Mouse (Mus musculus) G1E (cell line): ENCODE data around the gene Itgb2l. TPM values are rescaled to one million over a fixed set of nuclear protein-coding genes. Genes with fewer than 3 reads are reported as not detected.

Experiments used
- ATAC-seq: 2 replicates; pipeline ENCODE4 v1.8.0; 2016; ENCODE audit warnings: mild to moderate bottlenecking; ENCODE audit not compliant: insufficient number of reproducible peaks, poor library complexity, low FRiP score, severe bottlenecking; ENCODE audit errors: extremely low read depth
- DNase-seq: peaks from one replicate; pipeline ENCODE4 v3.0.0; 2012; ENCODE audit warnings: low spot score
- H3K27me3 ChIP-seq: 2 replicates; pipeline ENCODE4 v1.6.1; 2012; ENCODE audit warnings: mild to moderate bottlenecking, low read length, inconsistent platforms; ENCODE audit not compliant: insufficient read depth
- H3K36me3 ChIP-seq: replicated peaks from 2 replicates; pipeline ENCODE3; 2012; ENCODE audit warnings: mild to moderate bottlenecking, inconsistent platforms
- H3K4me1 ChIP-seq: 2 replicates; pipeline ENCODE4 v1.6.1; 2012; ENCODE audit warnings: low read depth, low read length, inconsistent platforms, mixed read lengths; ENCODE audit not compliant: insufficient read depth
- H3K4me3 ChIP-seq: 2 replicates; pipeline ENCODE4 v1.5.1; 2012; ENCODE audit warnings: low read depth, mild to moderate bottlenecking, inconsistent platforms, low read length, moderate library complexity, mixed read lengths
- H3K9me3 ChIP-seq: replicated peaks from 2 replicates; pipeline ENCODE4 v1.6.1; 2012; ENCODE audit warnings: inconsistent platforms
- CTCF ChIP-seq: IDR thresholded peaks from 2 replicates; pipeline ENCODE4 v1.5.1; 2012; ENCODE audit warnings: low read depth, low read length, inconsistent platforms, mixed read lengths
- GATA1 ChIP-seq: IDR thresholded peaks from 2 replicates; pipeline ENCODE4 v1.6.1; 2012; ENCODE audit warnings: borderline replicate concordance, low read length, inconsistent platforms, mixed read lengths
- GATA2 ChIP-seq: IDR thresholded peaks from 2 replicates; pipeline ENCODE4 v1.6.1; 2012; ENCODE audit warnings: low read depth, low read length, inconsistent platforms, borderline replicate concordance
- POLR2AphosphoS5 ChIP-seq: IDR thresholded peaks from 2 replicates; pipeline ENCODE4 v1.6.1; 2012; ENCODE audit warnings: low read depth, low read length, inconsistent platforms; ENCODE audit not compliant: insufficient replicate concordance
- TAL1 ChIP-seq: conservative IDR thresholded peaks from 2 replicates; pipeline ENCODE4 v1.6.1; 2012; ENCODE audit warnings: low read depth, low read length, inconsistent platforms, mixed read lengths
- polyA plus RNA-seq: library from polyadenylated mRNA; stranded (reverse); fragments of >175 nt; gene quantifications from 2 replicates; pipeline ENCODE4 v1.2.3, GENCODE M21; 2012
- total RNA-seq, 2 experiments: library from RNA; stranded (forward) in 1 of 2; stranded (reverse) in 1 of 2; fragments of 200-1000 nt in 1 of 2; fragments of >200 nt in 1 of 2; fragmentation: Nextera tagmentation in 1 of 2; gene quantifications; 2 replicates each; pipeline ENCODE4 v1.2.3; 2014 to 2017

The Itgb2l gene
- total RNA-seq (2014; fragmentation: Nextera tagmentation) (not detected in 2 replicates), total RNA-seq (2017) (0.06 and 0.16 TPM in 2 replicates), polyA plus RNA-seq (not detected in 2 replicates)

DNA sequence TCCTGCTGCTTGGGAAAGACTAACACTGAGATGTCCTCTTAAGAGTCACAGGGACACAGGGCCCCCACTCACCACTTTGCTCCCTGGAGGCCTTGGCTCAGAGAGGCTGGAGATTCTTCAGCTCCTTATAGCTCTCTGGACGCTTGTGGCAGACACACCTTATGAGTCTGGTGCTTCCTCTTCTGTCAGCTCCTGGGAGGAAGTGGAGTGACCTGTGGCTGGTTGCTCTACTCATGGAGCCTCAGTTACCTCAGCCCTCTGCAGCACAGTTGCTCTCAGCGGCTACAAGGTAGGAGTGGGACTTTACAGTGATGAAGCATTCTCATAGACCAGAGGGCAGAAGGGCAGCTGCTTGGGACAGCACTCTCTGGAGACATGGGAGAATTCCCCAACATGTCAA lies at the start of gene Itgb2l:
TSS of gene Itgb2l (minus strand) at position 152 of the 400 bp plus-strand sequence.
- peaks cover 27% of the 10 kb centered on the region for H3K9me3 ChIP-seq
- H3K36me3 ChIP-seq, result no peaks in the 10 kb centered on the region
- no peaks in the 10 kb centered on the region for H3K27me3 ChIP-seq
- no peak for DNase-seq
- ATAC-seq, result no peak
- no peaks in the 10 kb centered on the region for H3K4me1 ChIP-seq
- no peak within 1 kb of the TSS for H3K4me3 ChIP-seq
- TF ChIP-seq GATA2 (no peak), GATA1 (no peak), POLR2AphosphoS5 (no peak), TAL1 (no peak), CTCF (no peak)

DNA sequence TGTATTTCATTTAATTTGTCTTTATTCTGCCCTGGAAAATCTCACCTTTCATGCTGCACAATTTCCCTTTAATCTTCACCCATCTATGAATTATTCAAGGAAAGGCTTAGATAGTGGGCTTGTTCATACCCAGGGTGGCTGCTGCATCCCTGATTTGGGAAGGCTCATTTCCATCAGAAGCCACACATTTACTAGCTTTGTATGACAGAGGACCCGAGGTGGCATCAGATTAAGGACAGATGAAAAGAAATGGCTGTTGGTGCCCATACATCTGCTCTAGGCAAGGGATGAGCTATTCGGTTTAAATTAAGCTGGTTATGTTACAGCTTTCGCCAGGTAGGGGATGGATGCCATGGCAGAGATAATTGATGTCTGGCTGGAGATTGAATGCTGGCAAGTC lies 48.1 kb upstream of the Itgb2l start:
- Histone ChIP-seq H3K27me3 (no peaks in the 10 kb centered on the region), H3K4me1 (no peaks in the 10 kb centered on the region), H3K9me3 (peaks cover 3% of the 10 kb centered on the region; the same call in 1 of the 2 replicates), H3K4me3 (no peak overlapping the region), H3K36me3 (no peaks in the 10 kb centered on the region)
- TF ChIP-seq GATA2 (no peak), POLR2AphosphoS5 (no peak), TAL1 (no peak), GATA1 (no peak), CTCF (no peak)
- no peak for DNase-seq
- no peak for ATAC-seq

GRCm38 (mm10) chr16:96488038-96488437 lies 44.6 kb upstream of the Itgb2l start:
- H3K36me3 ChIP-seq, result no peaks in the 10 kb centered on the region
- H3K4me3 ChIP-seq, result no peak overlapping the region
- no peaks in the 10 kb centered on the region for H3K27me3 ChIP-seq
- no peak for DNase-seq
- no peaks in the 10 kb centered on the region for H3K4me1 ChIP-seq
- no peaks in the 10 kb centered on the region for H3K9me3 ChIP-seq
- no peak for TF ChIP-seq GATA1
- no peak for TF ChIP-seq CTCF
- TF ChIP-seq POLR2AphosphoS5, result no peak
- no peak for TF ChIP-seq TAL1
- no peak for ATAC-seq

- Histone ChIP-seq H3K36me3 (no peaks in the 10 kb centered on the region), H3K27me3 (no peaks in the 10 kb centered on the region), H3K4me3 (no peak overlapping the region), H3K4me1 (no peaks in the 10 kb centered on the region), H3K9me3 (no peaks in the 10 kb centered on the region)
- TF ChIP-seq GATA1 (no peak), POLR2AphosphoS5 (no peak), TAL1 (no peak), CTCF (no peak), GATA2 (no peak)
- DNase-seq, result no peak
- no peak for ATAC-seq
Observed at GRCm38 (mm10) chr16:96487007-96487684, 43.7 kb upstream of the Itgb2l start.

DNA sequence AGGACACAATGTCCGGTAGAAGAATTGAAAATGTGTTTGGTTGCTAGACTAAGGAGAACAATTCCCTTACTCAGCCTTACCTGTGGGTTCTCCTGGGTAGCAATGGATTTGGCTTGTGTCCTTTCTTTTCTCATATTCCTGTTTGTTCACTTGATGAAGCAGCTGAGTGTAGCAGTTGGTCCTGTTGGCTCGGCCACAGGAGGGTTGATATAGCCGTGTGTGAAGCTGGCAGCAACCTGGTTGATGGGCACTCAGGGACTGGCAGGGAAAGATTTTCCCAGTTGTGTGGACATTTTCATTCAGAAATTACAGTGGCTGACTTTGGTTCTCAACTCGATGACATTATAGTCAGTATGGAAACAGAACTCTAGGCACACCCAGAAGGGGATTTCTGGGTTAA lies 38.4 kb upstream of the Itgb2l start:
- no peak for DNase-seq
- peaks cover 3% of the 10 kb centered on the region; the same call in 1 of the 2 replicates for H3K9me3 ChIP-seq
- no peaks in the 10 kb centered on the region for H3K4me1 ChIP-seq
- H3K27me3 ChIP-seq, result no peaks in the 10 kb centered on the region
- ATAC-seq, result no peak
- TF ChIP-seq TAL1 (no peak), GATA1 (no peak), GATA2 (no peak), POLR2AphosphoS5 (no peak), CTCF (no peak)
- no peaks in the 10 kb centered on the region for H3K36me3 ChIP-seq
- H3K4me3 ChIP-seq, result no peak overlapping the region

GRCm38 (mm10) chr16:96474185-96474584 lies 30.8 kb upstream of the Itgb2l start:
- no peak for ATAC-seq
- peaks cover 6% of the 10 kb centered on the region; the same call in 1 of the 2 replicates for H3K9me3 ChIP-seq
- no peaks in the 10 kb centered on the region for H3K36me3 ChIP-seq
- H3K27me3 ChIP-seq, result no peaks in the 10 kb centered on the region
- DNase-seq, result no peak
- H3K4me1 ChIP-seq, result no peaks in the 10 kb centered on the region
- TF ChIP-seq TAL1 (no peak), CTCF (no peak), GATA2 (no peak), GATA1 (no peak), POLR2AphosphoS5 (no peak)
- no peak overlapping the region for H3K4me3 ChIP-seq

GRCm38 (mm10) chr16:96472816-96473215 lies 29.4 kb upstream of the Itgb2l start:
- H3K36me3 ChIP-seq, result no peaks in the 10 kb centered on the region
- TF ChIP-seq GATA2 (no peak), POLR2AphosphoS5 (no peak), CTCF (no peak), GATA1 (no peak), TAL1 (no peak)
- ATAC-seq (no peak), DNase-seq (no peak)
- H3K27me3 ChIP-seq, result no peaks in the 10 kb centered on the region; the same call in 1 of the 2 replicates
- no peaks in the 10 kb centered on the region for H3K4me1 ChIP-seq
- no peak overlapping the region for H3K4me3 ChIP-seq
- H3K9me3 ChIP-seq, result peaks cover 10% of the 10 kb centered on the region; the same call in 1 of the 2 replicates
